Mouse (Mus musculus) G1E (cell line): Measurements from ENCODE around the gene B3gnt6. TPM values are rescaled to one million over a fixed set of nuclear protein-coding genes. Genes with fewer than 3 reads are reported as not detected.

Experiments
- ATAC-seq: 2 replicates; pipeline ENCODE4 v1.8.0; 2016; ENCODE audit warnings: mild to moderate bottlenecking; ENCODE audit not compliant: insufficient number of reproducible peaks, poor library complexity, low FRiP score, severe bottlenecking; ENCODE audit errors: extremely low read depth
- DNase-seq: peaks from one replicate; pipeline ENCODE4 v3.0.0; 2012; ENCODE audit warnings: low spot score
- H3K27me3 ChIP-seq: 2 replicates; pipeline ENCODE4 v1.6.1; 2012; ENCODE audit warnings: mild to moderate bottlenecking, low read length, inconsistent platforms; ENCODE audit not compliant: insufficient read depth
- H3K36me3 ChIP-seq: replicated peaks from 2 replicates; pipeline ENCODE3; 2012; ENCODE audit warnings: mild to moderate bottlenecking, inconsistent platforms
- H3K4me1 ChIP-seq: 2 replicates; pipeline ENCODE4 v1.6.1; 2012; ENCODE audit warnings: low read depth, low read length, inconsistent platforms, mixed read lengths; ENCODE audit not compliant: insufficient read depth
- H3K4me3 ChIP-seq: 2 replicates; pipeline ENCODE4 v1.5.1; 2012; ENCODE audit warnings: low read depth, mild to moderate bottlenecking, inconsistent platforms, low read length, moderate library complexity, mixed read lengths
- H3K9me3 ChIP-seq: replicated peaks from 2 replicates; pipeline ENCODE4 v1.6.1; 2012; ENCODE audit warnings: inconsistent platforms
- CTCF ChIP-seq: IDR thresholded peaks from 2 replicates; pipeline ENCODE4 v1.5.1; 2012; ENCODE audit warnings: low read depth, low read length, inconsistent platforms, mixed read lengths
- GATA1 ChIP-seq: IDR thresholded peaks from 2 replicates; pipeline ENCODE4 v1.6.1; 2012; ENCODE audit warnings: borderline replicate concordance, low read length, inconsistent platforms, mixed read lengths
- GATA2 ChIP-seq: IDR thresholded peaks from 2 replicates; pipeline ENCODE4 v1.6.1; 2012; ENCODE audit warnings: low read depth, low read length, inconsistent platforms, borderline replicate concordance
- POLR2AphosphoS5 ChIP-seq: IDR thresholded peaks from 2 replicates; pipeline ENCODE4 v1.6.1; 2012; ENCODE audit warnings: low read depth, low read length, inconsistent platforms; ENCODE audit not compliant: insufficient replicate concordance
- TAL1 ChIP-seq: conservative IDR thresholded peaks from 2 replicates; pipeline ENCODE4 v1.6.1; 2012; ENCODE audit warnings: low read depth, low read length, inconsistent platforms, mixed read lengths
- polyA plus RNA-seq: library from polyadenylated mRNA; stranded (reverse); fragments of >175 nt; gene quantifications from 2 replicates; pipeline ENCODE4 v1.2.3, GENCODE M21; 2012
- total RNA-seq, 2 experiments: library from RNA; stranded (forward) in 1 of 2; stranded (reverse) in 1 of 2; fragments of 200-1000 nt in 1 of 2; fragments of >200 nt in 1 of 2; fragmentation: Nextera tagmentation in 1 of 2; gene quantifications; 2 replicates each; pipeline ENCODE4 v1.2.3; 2014 to 2017

The B3gnt6 gene
- total and polyA plus RNA-seq, 3 experiments = 0.03 to 0.11 TPM; not detected in 1

- ATAC-seq (no peak), DNase-seq (no peak)
- H3K4me3 ChIP-seq = no peak overlapping the region
- H3K27me3 ChIP-seq = peaks cover 37% of the 10 kb centered on the region
- peaks cover 10% of the 10 kb centered on the region for H3K4me1 ChIP-seq
- TF ChIP-seq POLR2AphosphoS5 (no peak), CTCF (no peak), GATA2 (no peak), TAL1 (no peak), GATA1 (no peak)
- no peaks in the 10 kb centered on the region for H3K9me3 ChIP-seq
- H3K36me3 ChIP-seq = no peaks in the 10 kb centered on the region
These were observed 26.6 kb downstream of the B3gnt6 start for GRCm38 (mm10) chr7:98172661-98173060.

- Histone ChIP-seq H3K4me3 (no peak overlapping the region), H3K36me3 (no peaks in the 10 kb centered on the region)
- no peak for ATAC-seq
These were observed 27.9 kb downstream of the B3gnt6 start for GRCm38 (mm10) chr7:98171141-98172073.

GRCm38 (mm10) chr7:98164999-98165528 is 34.2 kb downstream of the B3gnt6 start:
- Histone ChIP-seq H3K4me3 (no peak overlapping the region), H3K36me3 (no peaks in the 10 kb centered on the region), H3K4me1 (no peaks in the 10 kb centered on the region; the same call in 1 of the 2 replicates), H3K9me3 (no peaks in the 10 kb centered on the region), H3K27me3 (peaks cover 42% of the 10 kb centered on the region)
- DNase-seq = no peak
- ATAC-seq = no peak
- no peak for TF ChIP-seq POLR2AphosphoS5
- no peak for TF ChIP-seq CTCF
- no peak for TF ChIP-seq TAL1
- TF ChIP-seq GATA1 = no peak
- TF ChIP-seq GATA2 = no peak

More at GRCm38 (mm10) chr7:98171141-98172073, 27.9 kb downstream of the B3gnt6 start:
- DNase-seq = no peak
- H3K27me3 ChIP-seq = peaks cover 25% of the 10 kb centered on the region
- H3K9me3 ChIP-seq = no peaks in the 10 kb centered on the region
- 0 out of 2 replicates have a peak, but pooled peaks cover under 1% of the 10 kb centered on the region for H3K4me1 ChIP-seq
- no peak for TF ChIP-seq TAL1
- no peak for TF ChIP-seq GATA2
- TF ChIP-seq CTCF = no peak
- no peak for TF ChIP-seq GATA1
- no peak for TF ChIP-seq POLR2AphosphoS5

- H3K9me3 ChIP-seq = no peaks in the 10 kb centered on the region
- no peaks in the 10 kb centered on the region; the same call in 1 of the 2 replicates for H3K4me1 ChIP-seq
- ATAC-seq (no peak), DNase-seq (no peak)
- no peak overlapping the region for H3K4me3 ChIP-seq
- TF ChIP-seq POLR2AphosphoS5 = no peak
- no peak for TF ChIP-seq CTCF
- TF ChIP-seq GATA1 = no peak
- no peak for TF ChIP-seq TAL1
- no peak for TF ChIP-seq GATA2
- no peaks in the 10 kb centered on the region for H3K36me3 ChIP-seq
- H3K27me3 ChIP-seq = peaks cover 46% of the 10 kb centered on the region
These were observed 34.8 kb downstream of the B3gnt6 start for GRCm38 (mm10) chr7:98164382-98164998.

GRCm38 (mm10) chr7:98163700-98164099 is 35.6 kb downstream of the B3gnt6 start:
- Histone ChIP-seq H3K27me3 (peaks cover 54% of the 10 kb centered on the region), H3K9me3 (no peaks in the 10 kb centered on the region), H3K36me3 (no peaks in the 10 kb centered on the region), H3K4me1 (no peaks in the 10 kb centered on the region; the same call in 1 of the 2 replicates), H3K4me3 (no peak overlapping the region)
- ATAC-seq (no peak), DNase-seq (no peak)
- TF ChIP-seq TAL1 = no peak
- no peak for TF ChIP-seq GATA2
- no peak for TF ChIP-seq CTCF
- TF ChIP-seq GATA1 = no peak
- no peak for TF ChIP-seq POLR2AphosphoS5

- Histone ChIP-seq H3K27me3 (peaks cover 57% of the 10 kb centered on the region), H3K4me1 (no peaks in the 10 kb centered on the region; the same call in 1 of the 2 replicates), H3K9me3 (no peaks in the 10 kb centered on the region), H3K4me3 (no peak overlapping the region), H3K36me3 (no peaks in the 10 kb centered on the region)
- TF ChIP-seq CTCF (no peak), GATA1 (no peak), GATA2 (no peak), POLR2AphosphoS5 (no peak), TAL1 (no peak)
- ATAC-seq (no peak), DNase-seq (no peak)
These were observed 37.0 kb downstream of the B3gnt6 start for GRCm38 (mm10) chr7:98162239-98162638.
